Mouse (Mus musculus): ENCODE measurements at regions not wholly inside any gene's neighbourhood (a gene's known extent, or its start where the extent isn't known, plus 50 kb on each side); places are given as distances from the start of the nearest gene placed in this dataset.

- TF ChIP-seq CTCF (IDR thresholded peaks at IDR 0.05; ENCODE audit: low read depth, low read length) (peak; percentile 30), POLR2A (IDR thresholded peaks at IDR 0.05; ENCODE audit: insufficient read depth, low read length) (no peak)
Observed at GRCm38 (mm10) chr13:52250371-52250770, 280.7 kb downstream of the Diras2 start.

Measured in ES-Bruce4 (cell line).